Mouse (Mus musculus): Measurements from ENCODE around the gene Col6a3.

Gene Col6a3

DNA sequence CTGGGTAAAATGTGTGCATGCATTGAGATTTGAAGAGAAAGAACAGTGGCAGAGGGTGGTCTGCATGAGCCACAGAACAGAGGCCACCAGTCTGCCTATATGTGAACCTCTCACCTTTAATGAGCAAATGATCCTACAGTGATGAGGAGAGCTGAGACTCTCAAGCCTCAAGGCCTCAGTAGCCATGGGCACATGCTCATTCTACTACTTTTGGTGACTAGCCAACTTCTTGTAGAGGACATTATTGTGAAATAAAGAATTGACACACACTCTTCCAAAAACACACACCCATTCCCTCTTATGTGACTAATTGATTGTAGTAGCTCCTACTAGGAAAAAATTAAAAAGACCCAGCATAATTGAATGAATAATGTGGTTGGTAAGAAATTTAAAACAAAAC lies 120.0 kb downstream of the Col6a3 start:
- no peak for DNase-seq (ENCODE audit: low read depth)

DNA sequence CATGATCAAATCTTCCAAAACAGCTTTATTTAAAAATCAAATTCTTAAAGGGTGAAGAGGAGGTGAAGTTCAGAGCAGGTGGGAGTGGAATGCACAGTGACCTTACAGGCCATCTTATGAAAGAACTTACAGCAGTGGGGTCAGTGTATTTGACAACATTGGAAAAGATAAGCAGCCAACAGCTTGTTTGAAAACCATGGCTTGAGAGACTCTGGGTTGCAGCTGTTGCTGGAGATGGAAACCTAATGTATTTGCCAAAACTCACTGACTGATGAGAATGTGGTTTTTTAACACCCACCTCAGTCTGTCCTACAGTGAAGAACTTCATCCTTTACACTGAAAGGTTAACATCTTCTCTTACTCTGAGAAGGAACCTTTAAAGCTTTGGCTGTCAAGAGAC lies 120.4 kb downstream of the Col6a3 start:
- no peak for DNase-seq (ENCODE audit: low read depth)

DNA sequence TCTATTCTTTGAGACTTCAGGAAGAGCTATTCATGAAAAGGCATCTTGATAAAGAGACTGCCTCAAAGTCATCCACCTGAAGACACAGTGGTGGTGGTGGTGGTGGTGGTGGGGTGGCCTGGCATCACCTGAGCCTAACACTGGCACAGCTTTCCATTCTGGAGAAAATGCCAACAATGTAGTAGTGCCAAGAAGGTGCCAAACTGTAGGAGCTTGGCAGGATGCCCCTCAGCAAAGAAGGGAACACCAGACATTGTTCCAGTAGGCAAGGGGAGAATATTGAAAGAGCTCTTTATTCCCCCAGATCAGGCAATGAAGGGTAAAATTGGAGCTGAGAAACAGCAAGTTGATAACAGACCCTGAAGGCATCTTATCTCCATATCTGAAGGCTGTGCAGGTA lies 121.8 kb downstream of the Col6a3 start:
- DNase-seq (ENCODE audit: low read depth): no peak

DNA sequence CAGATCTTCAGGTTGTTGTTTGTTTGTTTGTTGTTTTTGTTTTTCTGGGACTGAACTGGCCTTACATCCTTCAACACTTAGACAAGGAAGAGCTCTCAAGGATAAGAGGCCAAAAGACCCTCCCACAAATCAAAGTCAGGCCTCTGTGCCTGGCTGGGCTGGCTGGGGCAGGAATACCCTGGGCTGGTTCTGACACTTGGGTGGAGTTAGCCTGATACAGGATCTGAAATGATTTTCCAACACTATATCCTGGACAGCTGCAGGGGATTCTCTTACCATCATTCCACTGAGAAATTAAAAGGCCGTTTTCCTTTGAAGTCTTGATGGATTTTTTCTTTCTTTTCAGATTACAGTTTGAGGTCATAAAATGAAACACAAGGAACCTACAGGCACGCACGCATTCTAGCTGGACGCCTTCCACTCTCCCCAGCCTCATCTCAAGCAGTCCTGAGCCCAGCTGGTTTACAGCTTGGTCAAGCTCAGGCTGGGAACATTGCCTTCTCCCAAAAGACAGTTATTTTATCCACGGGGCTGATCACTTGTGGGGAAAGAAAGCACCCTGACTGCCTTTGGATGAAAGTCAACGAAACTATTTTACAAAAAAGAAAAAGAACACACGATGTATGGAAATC lies 123.0 kb downstream of the Col6a3 start:
- no peak for DNase-seq (ENCODE audit: low read depth)

DNA sequence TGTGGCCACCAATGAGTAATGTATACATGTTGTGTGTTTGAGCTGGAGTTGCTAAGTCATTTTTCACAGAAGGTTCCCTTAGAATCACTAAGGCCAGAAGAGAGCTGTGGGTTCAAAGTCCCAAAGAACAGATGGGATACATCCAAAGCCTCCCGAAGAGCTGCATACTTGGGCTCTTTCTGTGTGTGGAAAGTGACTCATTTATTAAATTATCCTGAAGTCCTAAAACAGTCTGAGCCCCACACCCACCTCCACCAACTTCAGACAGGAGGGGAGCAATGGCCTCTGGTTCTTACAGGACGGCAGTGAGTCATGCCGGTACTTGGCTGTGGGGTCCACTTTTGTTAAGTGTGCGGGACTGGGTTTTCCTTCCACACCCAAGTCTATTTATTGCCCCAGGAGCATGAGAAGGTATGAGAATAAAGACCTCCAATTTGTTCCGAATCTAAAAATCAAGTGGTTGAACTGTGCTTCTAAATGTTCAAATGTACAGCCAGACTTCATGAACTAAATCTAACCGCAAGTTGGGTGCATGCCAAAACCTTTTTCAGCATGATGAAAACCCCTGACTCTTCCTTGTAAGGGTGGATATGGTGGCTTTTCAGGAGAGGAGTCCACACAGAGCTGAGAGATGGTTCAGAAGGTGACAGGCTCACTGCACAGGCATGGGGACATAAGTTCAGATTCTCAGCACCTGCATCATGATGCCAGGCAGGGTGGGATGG lies 124.8 kb downstream of the Col6a3 start:
- no peak for DNase-seq (ENCODE audit: low read depth)

DNA sequence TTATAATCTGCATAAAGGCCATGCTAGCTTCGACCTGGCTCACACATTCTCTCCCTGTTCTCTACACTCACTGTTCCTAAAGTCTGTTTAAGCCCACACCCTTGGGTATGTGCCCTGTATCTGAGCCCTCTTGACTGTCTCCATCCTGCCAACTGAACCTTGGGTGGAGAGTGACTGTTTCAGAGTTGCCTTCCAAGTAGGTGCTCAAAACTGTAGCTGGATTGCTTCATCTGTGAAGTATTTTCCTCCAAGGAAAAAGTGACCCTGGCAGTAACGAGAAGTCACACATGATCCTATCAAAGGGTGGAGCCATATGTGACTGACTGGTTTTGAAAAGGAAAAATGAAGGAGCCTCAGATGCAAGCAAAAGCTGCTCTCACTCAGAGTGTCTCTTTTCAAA lies 127.5 kb downstream of the Col6a3 start:
- no peak for DNase-seq (ENCODE audit: low read depth)

All from 416B (cell line).